In the genomic region with DNA sequence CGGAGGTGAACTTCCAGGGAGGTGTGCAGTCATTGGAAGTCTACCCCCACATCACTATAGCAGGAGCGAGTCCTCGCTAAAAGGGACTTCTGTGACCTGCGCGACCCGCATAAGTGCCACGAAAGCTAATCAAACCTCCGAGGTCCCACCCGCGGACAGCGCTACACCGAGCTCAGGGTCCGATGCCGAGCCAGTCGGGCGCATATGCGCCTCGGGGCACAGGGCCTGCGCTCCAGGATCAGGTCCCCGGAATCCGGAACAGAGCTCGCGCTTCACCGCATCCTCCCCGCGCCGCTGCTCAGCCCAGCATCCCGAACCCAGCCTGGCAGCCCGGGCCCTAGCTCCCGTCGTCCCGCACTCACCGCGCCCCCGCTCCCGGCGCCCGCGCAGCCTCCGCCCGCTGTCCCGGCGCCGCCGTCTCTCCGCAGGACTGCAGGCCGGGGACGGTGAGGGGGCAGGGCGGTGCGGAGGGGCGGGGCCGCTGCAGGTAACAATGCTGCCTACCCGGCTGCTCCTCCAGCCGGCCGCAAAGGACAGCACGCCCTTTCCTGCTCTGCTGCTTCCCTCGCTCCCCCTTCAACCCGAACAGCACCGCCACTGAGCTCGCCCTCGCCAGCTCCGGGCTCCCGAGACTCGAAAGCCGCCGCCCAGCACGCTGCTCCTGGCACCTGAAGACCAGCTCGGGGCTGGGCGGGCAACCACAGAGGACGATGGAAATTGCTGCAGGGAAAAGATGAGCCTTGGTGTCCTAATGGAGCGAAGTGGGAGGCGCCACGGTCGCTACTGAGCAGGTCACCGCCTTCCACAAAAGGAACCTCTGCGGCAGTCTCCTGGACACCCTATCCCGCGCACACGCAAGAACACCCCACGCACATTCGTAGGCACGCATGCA, we compare ENCODE assay signal across 8 mouse cellular contexts. TPM values are rescaled to one million over a fixed set of nuclear protein-coding genes. Genes with fewer than 3 reads are reported as not detected.
DNase-seq lines count a peak whose midpoint lies in the region; ATAC-seq lines count a peak whose summit lies in the region.

Fhdc1 (minus strand) TSS at position 424 of the 892 bp plus-strand sequence.

- peak within 1 kb of the TSS; percentile 97 for H3K4me2 ChIP-seq in liver, embryonic 12.5 days

- under 1% methylated on average over 82 of the region's 82 CpGs for WGBS in liver, embryonic 12.5 days (ENCODE audit: insufficient replicate concordance)

- H3K36me3 ChIP-seq in liver, embryonic 12.5 days, result peaks cover 10% of the 10 kb centered on the region

- H3K27me3 ChIP-seq in liver, embryonic 12.5 days (replicated peaks), result peaks cover 70% of the 10 kb centered on the region

- H3K9me3 ChIP-seq in liver, embryonic 12.5 days (replicated peaks), result no peaks in the 10 kb centered on the region

- DNase-seq in heart, adult 18-20 months, result peak; percentile 26 to 53
- DNase-seq in heart, postnatal 25 days (ENCODE audit: low spot score), result no peak
- peak; percentile 78 to 83 for DNase-seq in cerebellum, postnatal 25 days
- DNase-seq in gastrocnemius, postnatal 4 days (ENCODE audit: low spot score in 2 of 2), result peak; percentile 30 to 39
- peak; percentile 61 for DNase-seq in kidney, adult 11 months
- peak; percentile 71 to 86 for DNase-seq in spleen, postnatal 4 days (ENCODE audit: low spot score in 2 of 2)

- intact Hi-C loops in heart, postnatal 25 days (cut with DNase I), result loop anchor here (1.0 kb wide), 1 partner anchor 128 kb away; no protein-coding TSS in a partner anchor

- peak within 1 kb of the TSS; percentile 94 for H3K9ac ChIP-seq in liver, embryonic 12.5 days

- peaks cover 61% of the 10 kb centered on the region for H3K4me1 ChIP-seq in liver, embryonic 12.5 days

- peak; percentile 72 for ATAC-seq in liver, embryonic 12.5 days
- peak; percentile 27; the same call in 1 of the 2 replicates for ATAC-seq in monocyte, adult 5-6 weeks (replicated peaks; ENCODE audit: insufficient number of reproducible peaks, low FRiP score, low TSS enrichment, poor library complexity, severe bottlenecking)

- peak within 1 kb of the TSS; percentile 78 for H3K4me3 ChIP-seq in liver, embryonic 12.5 days

- peak within 1 kb of the TSS; percentile 91 for H3K27ac ChIP-seq in liver, embryonic 12.5 days

RNA-seq across cellular contexts. Expression of gene Fhdc1, which starts in this region (rescaled TPM):
- total RNA-seq in heart, adult 18-20 months (2021), result 1 to 10 TPM in 1 of 2 experiments, under 1 TPM in 1; 0.87 to 1.1 TPM
- total RNA-seq in heart, postnatal 25 days (2021), result under 1 TPM; 0.59 to 0.62 TPM
- 1 to 10 TPM; 3.3 to 4.5 TPM for total RNA-seq in gastrocnemius, postnatal 4 days (2021)
- 26.5 and 31.5 TPM in 2 replicates for polyA plus RNA-seq in liver, embryonic 12.5 days (2016; fragmentation: Nextera tagmentation; extraction: Ambion mirVana)
- 0.38 to 7.3 TPM (median 0.53 TPM) in 3 replicates for total RNA-seq in monocyte, adult 5-6 weeks (2017)
